Mouse (Mus musculus) stomach, postnatal 0 days (tissue): ENCODE measurements at regions not wholly inside any gene's neighbourhood (a gene's known extent, or its start where the extent isn't known, plus 50 kb on each side); places are given as distances from the start of the nearest gene placed in this dataset.

Experiments used
- CTCF ChIP-seq: IDR thresholded peaks from 2 replicates; pipeline ENCODE4 v1.5.1; 2016; ENCODE audit warnings: antibody characterized with exemption, low read depth, mild to moderate bottlenecking, moderate library complexity
- EP300 ChIP-seq: optimal IDR thresholded peaks from 2 replicates; pipeline ENCODE3; 2016; ENCODE audit warnings: antibody characterized with exemption

- TF ChIP-seq CTCF = no peak
- TF ChIP-seq EP300 = no peak
Measured at GRCm38 (mm10) chr17:9536090-9536489, 114.2 kb downstream of the Gm17728 start.
